Mouse (Mus musculus) v-Abl transformed pro-B cells (cell line): ENCODE measurements around the gene Pip5kl1.

Experiments
- in situ Hi-C, 2 experiments: fragments of 400-800 bp; cut with MboI; formaldehyde crosslinking; loops; one replicate each; pipeline ENCODE4 v1.15.1; 2025; ENCODE audit not compliant: unreplicated experiment in 2 of 2

Gene Pip5kl1

DNA sequence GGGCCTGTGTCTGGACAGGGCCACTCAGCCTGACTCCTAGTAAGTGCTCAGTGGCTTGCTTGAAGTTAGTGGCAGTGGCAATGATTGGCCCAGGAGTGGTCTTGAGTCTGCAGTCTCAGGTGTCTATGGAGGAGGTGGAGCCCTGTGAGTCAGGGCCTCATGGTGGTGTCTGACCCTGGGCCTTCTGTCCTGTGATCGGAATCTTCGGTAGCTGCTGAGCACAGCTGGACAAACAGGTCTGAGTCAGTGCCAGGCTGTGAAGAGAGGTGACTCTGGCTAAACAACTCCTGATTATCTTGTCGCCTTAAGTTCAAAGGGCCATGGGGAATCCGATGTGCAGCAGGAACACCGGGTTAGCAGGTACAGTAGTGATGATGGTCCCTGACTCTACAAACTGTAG, 27.2 kb upstream of the Pip5kl1 start:
- in situ Hi-C loops = no loop called here

DNA sequence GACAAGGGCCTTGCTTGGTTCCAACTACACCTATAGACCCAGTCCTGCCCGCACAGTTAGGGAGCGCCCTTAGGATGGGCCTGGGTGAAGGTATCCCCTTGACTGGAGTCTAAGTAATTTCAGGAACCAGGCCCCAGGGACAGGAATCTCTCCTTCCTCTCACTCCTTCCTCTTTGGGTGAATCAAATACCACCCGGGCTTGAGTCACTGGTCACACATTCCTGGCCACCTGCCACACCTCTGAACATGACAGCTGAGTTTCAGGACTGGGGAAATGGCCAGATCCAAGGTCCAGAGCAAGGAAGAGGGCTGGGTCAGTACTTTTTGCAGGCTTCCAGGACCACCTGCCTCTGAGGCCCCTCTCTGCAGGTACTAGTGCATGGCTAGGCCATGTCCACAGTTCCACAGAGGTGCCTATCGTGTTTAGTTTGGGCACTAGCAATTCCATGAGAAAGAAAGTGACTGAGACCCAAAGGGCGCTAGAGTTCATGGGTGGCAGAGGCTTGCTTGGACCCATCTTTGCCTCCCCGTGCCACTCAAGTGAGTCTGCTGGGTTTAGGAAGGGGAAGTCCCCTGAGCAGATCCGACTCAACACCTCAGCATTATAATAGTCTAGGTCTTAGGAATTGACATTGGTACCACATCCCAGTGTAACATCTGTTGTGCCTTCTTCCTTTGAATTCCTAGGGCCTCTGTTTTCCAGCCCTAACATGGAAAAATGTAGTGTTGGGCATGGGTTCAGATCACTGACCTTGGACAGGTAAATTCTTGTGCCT, 26.4 kb upstream of the Pip5kl1 start:
- in situ Hi-C loops = no loop called here

- in situ Hi-C loops = no loop called here
Measured at GRCm38 (mm10) chr2:32549171-32549570, 25.4 kb upstream of the Pip5kl1 start.

DNA sequence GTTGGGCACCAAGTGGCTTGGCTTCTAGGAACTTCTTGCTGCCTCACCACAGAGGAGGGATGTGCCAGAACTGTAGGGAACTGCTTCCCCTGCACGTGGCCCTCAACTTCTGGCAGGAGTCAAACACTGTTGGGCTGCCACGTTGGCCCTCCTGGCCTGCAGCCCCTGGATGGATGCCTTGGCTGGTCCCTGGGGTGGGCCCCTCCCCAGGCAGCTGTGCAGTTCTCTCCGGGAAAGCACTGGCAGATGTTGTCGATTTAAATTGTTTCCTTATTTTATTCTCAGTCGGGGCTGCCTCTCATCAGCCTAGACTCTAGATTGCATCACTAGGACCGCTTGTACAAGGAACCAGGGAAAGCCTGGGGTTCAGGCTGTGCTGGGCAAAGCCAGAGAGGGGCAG, 24.8 kb upstream of the Pip5kl1 start:
- in situ Hi-C loops = no loop called here

DNA sequence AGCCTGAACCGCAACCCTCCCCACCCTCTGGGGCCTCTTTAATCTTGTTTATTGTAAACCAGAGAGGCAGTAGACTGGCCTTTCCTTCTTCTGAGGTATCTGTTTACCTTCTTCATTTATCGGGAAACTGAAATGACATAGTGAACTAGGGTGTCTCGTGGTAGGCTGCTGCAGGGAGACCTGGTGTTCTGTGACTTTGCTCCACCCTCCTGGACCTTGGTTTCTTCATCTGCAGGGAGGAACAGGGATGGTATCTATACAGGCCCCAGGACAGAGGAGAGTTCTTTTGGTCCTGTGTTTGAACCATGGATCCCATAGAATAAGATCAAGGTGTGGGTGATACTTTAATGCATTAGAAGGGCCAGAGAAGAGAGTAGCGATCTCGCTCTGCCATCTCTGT, 23.4 kb upstream of the Pip5kl1 start:
- in situ Hi-C loops = no loop called here

DNA sequence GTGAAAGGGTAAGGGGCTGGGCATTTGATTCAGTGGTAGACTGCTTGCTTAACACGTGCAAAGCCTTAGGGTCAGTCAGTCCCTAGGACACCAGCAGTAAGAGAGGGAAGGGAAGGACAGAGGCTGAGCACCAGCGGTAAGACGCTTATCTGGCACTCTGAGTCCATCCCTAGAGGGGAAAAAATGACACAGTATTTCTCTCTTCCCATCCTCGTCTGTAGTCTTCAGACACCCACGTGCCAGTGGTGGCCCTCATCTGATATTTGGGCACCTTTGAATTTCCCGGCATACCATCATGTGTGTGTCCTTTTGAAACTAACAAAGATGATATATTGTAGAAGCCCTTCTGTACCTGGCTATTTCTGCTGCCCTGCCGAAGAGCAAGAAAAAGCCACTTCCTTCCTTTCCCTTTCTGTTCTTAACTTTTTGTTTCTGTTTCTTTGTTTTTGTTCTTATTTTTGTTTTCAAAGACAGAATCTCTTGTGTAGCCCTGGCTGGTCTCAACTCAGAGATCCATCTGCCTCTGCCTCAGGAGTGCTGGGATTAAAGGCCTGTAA, 20.9 kb upstream of the Pip5kl1 start:
- in situ Hi-C loops = no loop called here

- in situ Hi-C loops = no loop called here
Measured at GRCm38 (mm10) chr2:32555484-32555883, 19.1 kb upstream of the Pip5kl1 start.

DNA sequence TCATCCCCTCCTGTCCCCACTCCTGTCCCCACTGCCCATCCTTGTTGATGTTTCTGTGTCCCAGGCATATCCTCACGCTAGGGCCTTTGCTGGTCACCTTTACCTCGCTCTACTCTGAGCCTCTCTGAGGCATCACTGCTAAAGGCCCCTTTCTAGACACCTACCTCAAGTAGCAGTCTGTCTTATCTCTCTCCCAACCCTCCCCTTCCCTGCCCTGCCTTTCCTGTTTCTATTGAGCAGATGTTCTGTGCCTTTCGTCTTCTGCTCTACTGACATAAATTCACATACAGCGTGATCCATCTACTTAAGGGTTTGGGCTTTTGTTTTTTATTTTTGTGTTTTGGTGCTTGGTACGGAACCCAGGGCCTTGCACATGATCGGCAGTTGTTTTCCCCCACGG, 18.6 kb upstream of the Pip5kl1 start:
- in situ Hi-C loops = no loop called here

DNA sequence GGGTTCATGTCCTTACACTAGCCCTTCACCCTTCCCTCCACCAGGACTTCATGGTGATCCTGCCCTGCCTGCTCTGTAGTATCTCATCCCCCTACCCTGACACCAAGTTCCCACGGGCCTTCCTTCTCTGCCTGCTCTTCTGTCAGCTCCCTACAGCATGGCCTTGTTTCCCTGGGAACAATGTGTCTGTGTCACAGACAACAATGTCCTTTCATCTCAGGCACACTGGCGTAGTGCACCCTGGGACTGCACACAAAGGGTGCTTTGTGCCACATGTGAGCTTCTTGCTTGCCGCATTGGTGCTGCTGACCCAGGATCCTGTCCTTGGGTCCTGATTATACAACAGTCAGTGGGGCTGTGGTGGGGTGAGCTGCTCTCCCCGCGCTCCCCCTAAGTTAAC, 15.0 kb upstream of the Pip5kl1 start:
- in situ Hi-C loops = no loop called here

GRCm38 (mm10) chr2:32566536-32567063, 8.0 kb upstream of the Pip5kl1 start:
- in situ Hi-C loops = loop anchor here (5.0 kb wide), 4 partner anchors 34 to 264 kb away; partner anchors contain the start of gene Ptges2 (in 1 of the 2)

DNA sequence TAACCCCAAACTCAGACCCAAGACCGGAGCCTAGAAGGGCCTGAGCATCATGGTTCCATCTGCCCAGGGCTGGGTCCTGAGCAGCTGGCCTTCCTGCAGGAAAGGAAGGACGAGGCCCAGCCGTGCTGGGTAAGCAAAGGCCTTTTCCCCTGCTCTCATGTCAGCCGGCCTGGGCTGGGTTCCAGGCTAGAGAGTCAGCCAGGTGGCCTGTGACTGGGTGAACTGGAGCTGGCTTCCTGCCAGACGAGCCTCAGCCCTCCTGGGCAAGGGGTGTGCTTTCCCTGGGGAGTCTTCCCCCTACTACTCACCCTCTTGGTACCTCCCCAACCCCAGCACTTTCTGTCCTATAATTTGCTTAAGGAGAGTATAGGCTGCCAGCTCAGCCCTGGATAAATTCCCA, 6.4 kb upstream of the Pip5kl1 start:
- in situ Hi-C loops = loop anchor here (5.0 kb wide), 4 partner anchors 36 to 266 kb away; partner anchors contain the start of gene Ptges2 (in 1 of the 2)

- in situ Hi-C loops = loop anchor here (5.0 kb wide), 4 partner anchors 37 to 267 kb away; partner anchors contain the start of gene Ptges2 (in 1 of the 2)
Measured at GRCm38 (mm10) chr2:32568941-32569340, 5.7 kb upstream of the Pip5kl1 start.

- in situ Hi-C loops = no loop called here
Measured at GRCm38 (mm10) chr2:32570698-32571494, 3.7 kb upstream of the Pip5kl1 start, which contains the start of gene Dpm2. Gene Dpm2, plus strand, starts transcription at chr2:32570858.

GRCm38 (mm10) chr2:32572196-32572595, 2.4 kb upstream of the Pip5kl1 start:
- in situ Hi-C loops = no loop called here

DNA sequence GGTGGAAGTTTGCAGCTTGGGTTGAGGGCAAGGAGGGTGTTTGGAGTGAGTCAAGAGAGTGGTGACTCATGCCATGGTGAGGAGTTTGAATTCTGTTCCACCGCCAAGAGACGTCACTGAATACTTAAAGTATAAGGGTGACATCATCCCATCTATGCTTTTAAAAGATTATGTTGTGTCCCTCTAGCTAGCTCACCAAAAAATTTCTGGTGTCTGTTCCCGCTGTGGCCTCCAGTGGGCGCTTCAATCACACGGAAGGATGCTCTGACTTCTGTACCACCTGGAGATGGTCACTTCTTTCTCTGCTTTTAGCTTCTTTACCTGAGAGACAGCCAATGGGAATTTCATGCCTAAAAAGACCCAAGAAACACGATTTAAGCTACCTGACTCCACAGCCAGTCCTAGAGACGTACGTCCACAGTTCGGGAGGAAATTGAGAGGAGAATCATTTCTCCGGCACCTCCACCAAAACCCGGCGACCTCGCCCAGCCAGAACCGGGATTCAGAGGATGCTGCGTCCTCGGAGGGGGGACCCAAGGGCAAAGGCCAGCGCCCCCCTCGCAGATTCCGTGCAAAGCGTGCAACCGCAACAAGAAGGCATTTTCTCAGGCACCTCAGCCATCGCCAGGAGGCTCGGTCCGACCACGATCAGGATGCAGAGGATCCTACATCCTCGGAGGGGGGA, 446 bp downstream of the Pip5kl1 start:
- in situ Hi-C loops = loop anchor here in 1 of 2 experiments (25.0 kb wide), 1 partner anchor 112 kb away; no protein-coding TSS in a partner anchor

- in situ Hi-C loops = loop anchor here in 1 of 2 experiments (25.0 kb wide), 1 partner anchor 112 kb away; no protein-coding TSS in a partner anchor
Measured at GRCm38 (mm10) chr2:32575586-32576160, 1.1 kb downstream of the Pip5kl1 start, which contains the start of gene 9430097D07Rik. Gene 9430097D07Rik, minus strand, starts transcription at chr2:32575684.

- in situ Hi-C loops = loop anchor here in 1 of 2 experiments (25.0 kb wide), 1 partner anchor 111 kb away; no protein-coding TSS in a partner anchor
Measured at GRCm38 (mm10) chr2:32576532-32576931, 1.9 kb downstream of the Pip5kl1 start.

GRCm38 (mm10) chr2:32578146-32579046, 3.8 kb downstream of the Pip5kl1 start:
- in situ Hi-C loops = loop anchor here in 1 of 2 experiments (25.0 kb wide), 1 partner anchor 109 kb away; no protein-coding TSS in a partner anchor
